Mouse (Mus musculus) kidney, adult 10 weeks (tissue): ENCODE data around the gene Tpo. TPM values are rescaled to one million over a fixed set of nuclear protein-coding genes. Genes with fewer than 3 reads are reported as not detected.

Experiments used
- polyA plus RNA-seq: library from polyadenylated mRNA; stranded (reverse); fragments of 350-450 nt; fragmentation: Illumina TruSeq; extraction: RNeasy Lipid Tissue Mini Kit (QIAGEN cat#74804); gene quantifications from one replicate; pipeline ENCODE4 v1.2.3, GENCODE M21; 2014; ENCODE audit warnings: low read depth, low replicate concordance

Gene Tpo
- polyA plus RNA-seq = not detected

DNA sequence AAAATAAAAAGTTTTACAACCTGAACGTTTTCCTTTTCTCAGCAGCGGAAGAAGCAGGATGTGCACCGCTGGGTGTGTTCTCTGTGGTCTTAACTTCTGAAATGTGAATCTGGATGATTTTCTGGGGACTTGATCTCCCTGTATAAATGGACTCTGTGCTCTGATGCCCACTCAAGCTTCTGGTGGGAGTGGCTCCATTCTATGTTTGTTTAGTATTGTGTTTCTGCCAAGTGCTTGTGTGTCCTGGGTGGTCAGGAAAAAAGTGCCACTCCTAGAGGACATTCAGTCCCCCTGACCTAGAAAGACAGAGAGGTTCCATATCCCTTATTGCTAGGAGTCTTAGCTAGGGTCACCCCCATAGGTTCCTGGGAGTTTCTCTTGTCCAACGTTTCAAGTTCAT is at the start of gene Tpo:
TSS of gene Tpo (minus strand) at position 101 of the 400 bp plus-strand sequence.

Other genes with a start within 250 kb of the Tpo start
- gene Pxdn, start 195.0 kb downstream of the Tpo start, polyA plus RNA-seq = 7.2 TPM
- 1.5 TPM for gene Sntg2, start 240.8 kb upstream of the Tpo start, polyA plus RNA-seq